Mouse (Mus musculus) erythroblast, embryonic 14.5 days (primary cell): Measurements from ENCODE around the gene Ctnna3. TPM values are rescaled to one million over a fixed set of nuclear protein-coding genes. Genes with fewer than 3 reads are reported as not detected.

Source experiments
- H3K27me3 ChIP-seq: 2 replicates; pipeline ENCODE4 v1.6.1; 2012; ENCODE audit warnings: inconsistent platforms; ENCODE audit not compliant: control insufficient read depth
- H3K36me3 ChIP-seq: 2 replicates; pipeline ENCODE4 v1.6.1; 2012; ENCODE audit warnings: mild to moderate bottlenecking, inconsistent platforms; ENCODE audit not compliant: control insufficient read depth
- H3K4me1 ChIP-seq: 2 replicates; pipeline ENCODE4 v1.6.1; 2012; ENCODE audit warnings: inconsistent platforms; ENCODE audit not compliant: control insufficient read depth
- H3K4me3 ChIP-seq: replicated peaks from 2 replicates; pipeline ENCODE3; 2012; ENCODE audit warnings: moderate library complexity, mild to moderate bottlenecking, inconsistent platforms
- H3K9me3 ChIP-seq: 2 replicates; pipeline ENCODE4 v1.6.1; 2012; ENCODE audit warnings: low read length, inconsistent platforms, mixed read lengths; ENCODE audit not compliant: control insufficient read depth
- GATA1 ChIP-seq: IDR thresholded peaks from 2 replicates; pipeline ENCODE4 v1.6.1; 2012; ENCODE audit warnings: low read length, inconsistent platforms, mixed read lengths
- TAL1 ChIP-seq: IDR thresholded peaks from 3 replicates; pipeline ENCODE4 v1.6.1; 2012; ENCODE audit warnings: low read length, inconsistent platforms, mixed read lengths
- polyA plus RNA-seq: library from polyadenylated mRNA; stranded (reverse); fragments of >175 nt; gene quantifications from 2 replicates; pipeline ENCODE4 v1.2.3, GENCODE M21; 2012

The Ctnna3 gene
- polyA plus RNA-seq, 1 experiment: not detected

DNA sequence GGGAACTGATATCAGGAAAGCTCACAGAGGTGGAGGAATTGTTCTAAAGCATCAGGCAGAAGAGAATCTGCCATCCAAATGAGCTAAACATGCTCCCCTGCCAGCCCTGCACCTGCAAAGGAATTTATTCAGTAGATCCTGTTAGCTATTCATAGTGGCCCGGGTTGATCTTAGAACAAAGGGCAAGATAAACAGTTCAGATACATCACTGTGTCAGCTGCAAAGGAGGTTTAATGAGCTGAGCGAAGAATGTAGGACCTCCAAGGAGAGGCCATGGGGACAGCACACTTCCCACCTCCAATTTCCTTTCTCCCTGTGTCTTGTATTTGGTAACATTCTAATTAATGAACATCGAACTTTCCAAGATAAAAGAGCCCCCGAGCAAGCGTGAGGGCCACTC lies 1206.9 kb downstream of the Ctnna3 start:
- Histone ChIP-seq H3K4me1 (no peaks in the 10 kb centered on the region), H3K27me3 (no peaks in the 10 kb centered on the region), H3K9me3 (peaks cover 5% of the 10 kb centered on the region; the same call in 1 of the 2 replicates), H3K36me3 (no peaks in the 10 kb centered on the region), H3K4me3 (no peak overlapping the region)
- no peak for TF ChIP-seq GATA1

DNA sequence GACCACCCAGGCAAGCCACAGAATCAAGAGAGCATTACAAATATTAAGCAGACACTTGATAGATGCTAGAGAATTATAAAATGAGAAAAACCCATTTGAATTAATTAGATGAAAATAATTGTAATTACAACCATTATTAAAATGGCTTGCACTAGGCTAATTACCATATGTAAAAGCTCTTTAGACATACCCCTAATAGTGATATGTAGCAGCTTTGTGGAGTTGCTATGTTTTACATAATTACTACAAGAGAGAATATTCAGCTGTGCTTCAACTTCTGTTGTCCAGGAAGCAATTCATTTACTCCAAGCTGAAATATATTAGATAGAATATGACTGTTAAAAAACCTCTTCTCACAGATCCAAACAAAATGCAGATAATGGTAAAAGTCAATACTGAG lies 1209.2 kb downstream of the Ctnna3 start:
- no peaks in the 10 kb centered on the region for H3K36me3 ChIP-seq
- TF ChIP-seq TAL1: no peak
- no peaks in the 10 kb centered on the region for H3K4me1 ChIP-seq
- peaks cover 6% of the 10 kb centered on the region; the same call in 1 of the 2 replicates for H3K9me3 ChIP-seq
- H3K27me3 ChIP-seq: no peaks in the 10 kb centered on the region
- H3K4me3 ChIP-seq: no peak overlapping the region

DNA sequence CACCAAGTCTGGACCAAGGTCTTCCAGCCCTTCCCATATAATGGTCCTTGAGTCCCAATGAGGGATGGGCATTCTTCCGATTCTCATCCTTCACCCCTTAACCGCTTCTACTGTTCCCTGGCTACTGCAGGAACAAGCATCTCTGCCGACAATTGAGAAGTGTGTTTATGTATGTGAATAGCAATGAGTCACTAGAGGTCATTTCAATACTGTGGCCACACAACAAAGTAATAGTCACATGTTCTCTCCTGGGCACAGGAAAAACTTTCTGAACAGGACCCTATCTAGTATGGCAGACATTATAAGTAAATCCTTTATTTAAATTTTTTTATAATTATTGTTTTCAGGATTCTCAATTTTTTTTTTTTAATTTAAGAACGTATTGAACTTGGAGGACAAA lies 1211.2 kb downstream of the Ctnna3 start:
- H3K9me3 ChIP-seq: peaks cover 6% of the 10 kb centered on the region; the same call in 1 of the 2 replicates
- no peaks in the 10 kb centered on the region for H3K4me1 ChIP-seq
- no peaks in the 10 kb centered on the region for H3K27me3 ChIP-seq
- TF ChIP-seq TAL1: no peak
- TF ChIP-seq GATA1: no peak
- H3K4me3 ChIP-seq: no peak overlapping the region
- no peaks in the 10 kb centered on the region for H3K36me3 ChIP-seq

DNA sequence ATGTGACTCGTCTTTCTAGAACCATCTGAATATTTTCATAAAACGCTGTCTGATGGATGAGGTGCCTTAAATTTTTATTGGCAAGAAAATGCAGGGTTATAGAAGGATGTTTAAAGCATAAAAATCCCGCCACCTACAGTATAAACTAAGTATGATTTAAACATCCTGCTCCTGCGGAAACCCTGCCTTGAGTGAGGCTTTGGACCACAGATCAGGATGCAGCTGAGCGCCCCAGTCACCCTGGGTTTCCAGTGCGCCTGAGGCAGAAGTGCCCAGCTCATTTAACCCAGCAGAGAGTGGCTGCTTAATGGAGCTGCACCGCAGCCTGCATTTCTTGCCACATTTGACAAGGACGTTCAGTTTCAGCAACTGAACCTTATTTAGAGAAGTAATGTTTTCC lies 1211.7 kb downstream of the Ctnna3 start:
- H3K36me3 ChIP-seq: no peaks in the 10 kb centered on the region
- no peak overlapping the region for H3K4me3 ChIP-seq
- no peaks in the 10 kb centered on the region for H3K27me3 ChIP-seq
- TF ChIP-seq GATA1 (no peak), TAL1 (no peak)
- H3K9me3 ChIP-seq: peaks cover 6% of the 10 kb centered on the region; the same call in 1 of the 2 replicates
- no peaks in the 10 kb centered on the region for H3K4me1 ChIP-seq

DNA sequence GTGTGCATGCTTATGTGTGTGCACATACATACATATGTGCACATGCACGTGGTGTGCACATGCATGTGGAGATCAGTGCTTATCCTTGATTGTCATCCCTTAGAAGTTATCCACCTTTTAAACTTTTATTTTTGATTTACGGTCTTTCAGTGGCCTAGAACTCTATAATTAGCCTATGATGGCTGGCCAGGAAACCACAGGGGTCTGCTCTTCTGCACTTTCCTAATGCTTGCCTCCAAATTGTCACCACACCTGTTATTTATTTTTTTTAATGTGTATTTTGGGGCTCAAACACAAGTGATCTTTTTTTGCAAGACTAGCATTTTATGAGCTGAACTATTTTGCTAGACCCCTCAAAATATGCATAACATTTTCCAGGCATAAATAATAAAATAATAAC lies 1214.1 kb downstream of the Ctnna3 start:
- no peak for TF ChIP-seq TAL1
- no peak for TF ChIP-seq GATA1
- no peaks in the 10 kb centered on the region for H3K27me3 ChIP-seq

DNA sequence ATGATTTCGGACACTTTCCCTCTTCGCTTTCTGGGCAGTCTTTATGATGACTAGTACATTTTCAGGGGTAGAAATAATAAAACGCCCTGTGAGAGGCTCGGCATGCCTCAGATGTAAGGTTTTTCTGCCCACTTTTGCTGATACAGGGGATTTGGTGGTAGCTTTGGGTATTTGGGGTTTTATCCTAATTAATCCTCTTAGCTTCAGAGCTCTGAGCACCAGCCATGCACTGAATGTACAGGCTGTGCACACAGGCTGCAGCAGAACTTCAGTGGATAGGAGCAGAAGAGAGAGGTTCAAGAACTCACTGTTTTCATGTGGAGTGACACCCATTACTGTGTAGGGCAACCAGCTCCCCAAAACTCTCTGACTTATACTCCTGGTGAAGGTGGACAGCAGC lies 1231.3 kb downstream of the Ctnna3 start:
- no peaks in the 10 kb centered on the region for H3K36me3 ChIP-seq
- TF ChIP-seq TAL1 (no peak), GATA1 (no peak)
- H3K4me3 ChIP-seq: no peak overlapping the region
- H3K27me3 ChIP-seq: no peaks in the 10 kb centered on the region
- no peaks in the 10 kb centered on the region for H3K9me3 ChIP-seq
- H3K4me1 ChIP-seq: no peaks in the 10 kb centered on the region

More for the DNA sequence above, 1214.1 kb downstream of the Ctnna3 start:
- Histone ChIP-seq H3K36me3 (no peaks in the 10 kb centered on the region), H3K4me1 (no peaks in the 10 kb centered on the region), H3K9me3 (peaks cover 6% of the 10 kb centered on the region; the same call in 1 of the 2 replicates), H3K4me3 (no peak overlapping the region)

DNA sequence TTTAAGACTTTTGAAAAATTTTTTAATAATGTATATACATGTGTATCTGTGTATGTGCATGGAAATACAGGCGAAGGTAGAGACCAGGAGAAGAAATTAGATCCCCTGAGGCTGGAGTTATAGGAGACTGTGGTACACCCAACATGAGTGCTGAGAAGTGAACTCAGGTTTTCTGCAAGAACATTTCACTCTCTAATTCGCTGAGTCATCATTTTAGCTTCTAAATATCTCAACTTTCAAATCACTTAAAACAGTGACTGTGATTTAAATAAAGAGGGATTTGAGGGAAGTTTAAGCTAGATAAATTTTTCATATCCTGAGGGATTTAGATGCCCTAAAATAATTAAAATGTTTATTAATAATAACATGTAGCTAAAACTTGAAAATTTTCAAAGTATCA lies 1241.6 kb downstream of the Ctnna3 start:
- H3K27me3 ChIP-seq: no peaks in the 10 kb centered on the region
- H3K4me3 ChIP-seq: no peak overlapping the region

DNA sequence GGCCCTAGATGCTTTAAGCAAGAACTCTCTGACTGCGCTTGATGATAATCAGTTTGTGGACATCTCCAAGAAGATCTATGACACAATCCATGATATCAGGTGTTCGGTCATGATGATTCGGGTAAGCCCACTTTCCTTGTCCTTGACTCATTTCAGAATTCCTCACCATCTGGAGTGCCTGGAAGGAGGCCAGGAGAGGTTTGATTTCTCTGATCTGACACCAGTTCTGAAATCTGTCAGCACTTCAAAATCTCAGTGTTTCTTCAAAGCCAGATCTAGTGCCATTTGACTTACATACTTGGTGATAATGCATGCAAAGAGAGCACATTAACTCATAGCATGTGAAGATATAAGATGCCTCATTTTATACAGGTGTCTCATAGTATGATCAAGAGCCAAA lies 1245.9 kb downstream of the Ctnna3 start:
- Histone ChIP-seq H3K9me3 (peaks cover 3% of the 10 kb centered on the region; the same call in 1 of the 2 replicates), H3K36me3 (no peaks in the 10 kb centered on the region), H3K4me3 (no peak overlapping the region), H3K4me1 (no peaks in the 10 kb centered on the region), H3K27me3 (no peaks in the 10 kb centered on the region)
- no peak for TF ChIP-seq GATA1
- TF ChIP-seq TAL1: no peak

More for the DNA sequence above, 1241.6 kb downstream of the Ctnna3 start:
- no peaks in the 10 kb centered on the region; the same call in 1 of the 2 replicates for H3K9me3 ChIP-seq
- TF ChIP-seq TAL1: no peak
- TF ChIP-seq GATA1: no peak
- no peaks in the 10 kb centered on the region for H3K36me3 ChIP-seq
- H3K4me1 ChIP-seq: no peaks in the 10 kb centered on the region

DNA sequence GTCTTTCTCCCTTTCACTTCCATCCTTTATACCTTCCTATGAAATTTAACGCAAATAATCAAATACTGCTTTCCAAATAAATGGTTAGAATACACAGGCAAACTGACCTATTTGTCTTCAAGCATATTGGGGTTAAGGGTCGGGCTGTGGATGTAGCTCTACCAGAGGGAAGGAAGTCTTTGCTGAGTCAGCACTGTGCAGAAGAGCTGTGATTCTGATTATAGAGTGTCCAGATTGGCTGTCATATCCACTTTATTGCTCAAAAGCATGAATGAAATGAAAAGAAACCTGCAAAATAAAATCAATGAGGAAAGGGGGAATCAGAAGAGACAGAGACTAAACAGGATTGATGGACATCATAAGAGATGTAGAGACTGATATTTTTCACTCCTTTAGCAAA lies 1280.1 kb downstream of the Ctnna3 start:
- no peak for TF ChIP-seq GATA1
- TF ChIP-seq TAL1: no peak
- no peaks in the 10 kb centered on the region for H3K36me3 ChIP-seq
- H3K4me1 ChIP-seq: no peaks in the 10 kb centered on the region
- peaks cover 2% of the 10 kb centered on the region for H3K9me3 ChIP-seq
- H3K4me3 ChIP-seq: no peak overlapping the region
- H3K27me3 ChIP-seq: no peaks in the 10 kb centered on the region

DNA sequence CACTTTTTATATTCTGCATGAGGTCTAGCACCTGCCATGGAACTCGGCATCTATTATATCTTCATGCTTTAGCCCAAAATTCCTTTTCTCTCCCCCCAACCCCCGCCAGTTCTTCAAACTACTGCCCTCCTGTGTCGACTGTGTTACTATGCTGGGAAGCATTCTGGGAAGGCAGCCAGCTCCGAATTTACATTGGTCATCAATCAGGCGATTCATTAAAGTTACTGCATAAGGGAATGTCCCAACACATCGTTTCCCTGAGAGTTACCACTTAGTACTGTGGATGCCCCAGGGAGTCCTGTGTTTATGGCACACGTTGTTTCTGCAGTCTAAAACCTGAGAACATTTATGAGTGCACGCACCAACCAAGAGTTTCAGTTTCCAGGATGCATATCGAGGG lies 1288.1 kb downstream of the Ctnna3 start:
- H3K4me3 ChIP-seq: no peak overlapping the region
- no peaks in the 10 kb centered on the region for H3K36me3 ChIP-seq
- no peaks in the 10 kb centered on the region for H3K4me1 ChIP-seq
- TF ChIP-seq GATA1: no peak
- TF ChIP-seq TAL1: no peak
- no peaks in the 10 kb centered on the region for H3K27me3 ChIP-seq
- peaks cover 6% of the 10 kb centered on the region for H3K9me3 ChIP-seq
